ENCODE assay signal across 7 mouse cellular contexts in genomic region chr8:81768313-81768675, GRCm38 (mm10).
A peak's percentile ranks its signal among the peaks of the same experiment; 100 is the strongest.
DNase-seq lines count a peak whose midpoint lies in the region; ATAC-seq lines count a peak whose summit lies in the region.

No protein-coding gene starts in this region.

- H3K36me3 ChIP-seq in intestine, embryonic 15.5 days = no peaks in the 10 kb centered on the region

- no peak overlapping the region for H3K9ac ChIP-seq in intestine, embryonic 15.5 days

- no peaks in the 10 kb centered on the region for H3K9me3 ChIP-seq in intestine, embryonic 15.5 days

- whole genome bisulfite sequencing in intestine, embryonic 15.5 days = 41% methylated on average over 2 of the region's 2 CpGs

- H3K27me3 ChIP-seq in intestine, embryonic 15.5 days (replicated peaks) = no peaks in the 10 kb centered on the region

- no peak; the same call in 1 of the 2 replicates for ATAC-seq in intestine, embryonic 15.5 days

- peaks cover 3% of the 10 kb centered on the region; the same call in 1 of the 2 replicates for H3K4me1 ChIP-seq in intestine, embryonic 15.5 days (replicated peaks)

- peak; percentile 80 for DNase-seq in CD4-positive, CD25-positive, alpha-beta regulatory T cell, adult 2 months (ENCODE audit: low read depth, low spot score)
- DNase-seq in NIH3T3 (ENCODE audit: low read depth) = peak; percentile 54
- peak; percentile 26 to 46 for DNase-seq in lung, postnatal 4 days
- no peak for DNase-seq in MN1 (ENCODE audit: low spot score)
- DNase-seq in frontal cortex, postnatal 25 days (ENCODE audit: low spot score in 2 of 2) = no peak
- DNase-seq in left cerebral cortex, postnatal 14 days (ENCODE audit: low spot score in 2 of 2) = no peak

- intact Hi-C loops in left cerebral cortex, postnatal 14 days (cut with DNase I) = no loop called here

- no peak overlapping the region for H3K4me3 ChIP-seq in intestine, embryonic 15.5 days (replicated peaks)

- H3K27ac ChIP-seq in intestine, embryonic 15.5 days = no peak overlapping the region

- peak overlapping the region; percentile 46 for H3K4me2 ChIP-seq in intestine, embryonic 15.5 days (replicated peaks)

Comparison
In these comparisons a context has a peak if more than half of its experiments do, and no peak if none do; other contexts are left out.
1. DNase-seq: peak in CD4-positive, CD25-positive, alpha-beta regulatory T cell, adult 2 months (single experiment), NIH3T3 (single experiment) and lung, postnatal 4 days (2 of 2); none in MN1 (single experiment), frontal cortex, postnatal 25 days (0 of 2) and left cerebral cortex, postnatal 14 days (0 of 2).